8 mouse cellular contexts compared by ENCODE assay signal in the genomic region with DNA sequence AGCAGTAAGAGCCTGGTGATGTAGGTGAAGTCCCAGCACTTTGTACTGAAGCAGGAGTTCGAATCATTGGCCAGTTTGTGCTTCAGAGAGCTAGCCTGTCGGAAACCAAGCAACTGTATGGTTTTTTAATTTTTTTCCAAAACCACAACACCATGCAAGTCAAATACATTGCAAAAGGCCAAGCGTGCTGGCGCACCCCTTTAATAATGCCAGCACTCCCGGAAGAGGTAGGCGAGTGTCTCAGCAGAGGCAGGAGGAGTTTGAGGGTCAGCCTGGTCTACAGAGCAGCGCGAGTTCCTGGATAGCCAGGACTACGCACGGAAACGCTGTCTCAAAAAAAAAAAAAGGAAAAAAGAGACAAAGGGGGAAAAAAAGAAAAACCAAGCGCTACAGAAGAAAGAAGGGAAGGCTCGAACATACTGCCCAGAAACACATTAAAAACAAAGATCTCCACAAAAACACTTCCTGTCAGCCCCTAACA. TPM values are rescaled to one million over a fixed set of nuclear protein-coding genes. Genes with fewer than 3 reads are reported as not detected.
DNase-seq lines count a peak whose midpoint lies in the region; ATAC-seq lines count a peak whose summit lies in the region.

No protein-coding gene starts in this region.

- peak; percentile 18 to 22 for DNase-seq in frontal cortex, postnatal 36 days (ENCODE audit: low spot score in 2 of 2)
- no peak for DNase-seq in frontal cortex, postnatal 25 days (ENCODE audit: low spot score in 2 of 2)
- peak; percentile 41 for DNase-seq in T-cell, adult 2 months (ENCODE audit: low spot score)
- DNase-seq in testis, postnatal 14 days (ENCODE audit: low spot score): peak; percentile 50

- 11% methylated on average over 13 of the region's 13 CpGs for WGBS in hindbrain, embryonic 12.5 days
- 10% methylated on average over 12 of the region's 13 CpGs for WGBS in limb, embryonic 15.5 days
- 10% methylated on average over 13 of the region's 13 CpGs for WGBS in midbrain, embryonic 16.5 days

- peak overlapping the region; percentile 94 for H3K27ac ChIP-seq in hindbrain, embryonic 12.5 days
- H3K27ac ChIP-seq in limb, embryonic 15.5 days: peak overlapping the region; percentile 94
- H3K27ac ChIP-seq in midbrain, embryonic 16.5 days (ENCODE audit: low read length): peak overlapping the region; percentile 70

- H3K27me3 ChIP-seq in hindbrain, embryonic 12.5 days: no peaks in the 10 kb centered on the region
- H3K27me3 ChIP-seq in limb, embryonic 15.5 days: no peaks in the 10 kb centered on the region
- H3K27me3 ChIP-seq in midbrain, embryonic 16.5 days (ENCODE audit: control insufficient read depth, insufficient read depth, low read depth, low read length): no peaks in the 10 kb centered on the region

- peak; percentile 68 for ATAC-seq in erythroblast, adult 5-6 weeks (replicated peaks; ENCODE audit: low FRiP score, poor library complexity, severe bottlenecking)
- ATAC-seq in hindbrain, embryonic 12.5 days (ENCODE audit: low FRiP score): peak; percentile 69
- 0 out of 2 replicates have a peak, but pooled peaks have one; percentile 44 for ATAC-seq in limb, embryonic 15.5 days (ENCODE audit: insufficient number of reproducible peaks, low FRiP score, low TSS enrichment, low read depth)
- ATAC-seq in midbrain, embryonic 16.5 days: peak; percentile 82

- H3K9ac ChIP-seq in hindbrain, embryonic 12.5 days: peak overlapping the region; percentile 98
- no peak overlapping the region; the same call in 1 of the 2 replicates for H3K9ac ChIP-seq in limb, embryonic 15.5 days
- H3K9ac ChIP-seq in midbrain, embryonic 16.5 days (ENCODE audit: low read depth, low read length): peak overlapping the region; percentile 42

- peaks cover 19% of the 10 kb centered on the region for H3K4me1 ChIP-seq in hindbrain, embryonic 12.5 days
- 0 out of 2 replicates have a peak, but pooled peaks cover 2% of the 10 kb centered on the region for H3K4me1 ChIP-seq in limb, embryonic 15.5 days
- peaks cover 24% of the 10 kb centered on the region for H3K4me1 ChIP-seq in midbrain, embryonic 16.5 days (ENCODE audit: control insufficient read depth, insufficient read depth, low read length)

- H3K4me3 ChIP-seq in hindbrain, embryonic 12.5 days: peak overlapping the region; percentile 99
- H3K4me3 ChIP-seq in limb, embryonic 15.5 days: peak overlapping the region; percentile 100
- peak overlapping the region; percentile 79 for H3K4me3 ChIP-seq in midbrain, embryonic 16.5 days (ENCODE audit: low read depth, low read length)

- H3K36me3 ChIP-seq in hindbrain, embryonic 12.5 days: peaks cover 6% of the 10 kb centered on the region; the same call in 1 of the 2 replicates
- 0 out of 2 replicates have a peak, but pooled peaks cover 2% of the 10 kb centered on the region for H3K36me3 ChIP-seq in limb, embryonic 15.5 days
- H3K36me3 ChIP-seq in midbrain, embryonic 16.5 days (ENCODE audit: control insufficient read depth, insufficient read depth, low read length): no peaks in the 10 kb centered on the region

- H3K4me2 ChIP-seq in hindbrain, embryonic 12.5 days (replicated peaks): peak overlapping the region; percentile 70
- H3K4me2 ChIP-seq in limb, embryonic 15.5 days: peak overlapping the region; percentile 66
- H3K4me2 ChIP-seq in midbrain, embryonic 16.5 days (ENCODE audit: low read length): peak overlapping the region; percentile 52

- H3K9me3 ChIP-seq in hindbrain, embryonic 12.5 days (replicated peaks): no peaks in the 10 kb centered on the region
- no peaks in the 10 kb centered on the region for H3K9me3 ChIP-seq in limb, embryonic 15.5 days
- H3K9me3 ChIP-seq in midbrain, embryonic 16.5 days (replicated peaks; ENCODE audit: control insufficient read depth, low read length, poor library complexity, severe bottlenecking): no peaks in the 10 kb centered on the region

RNA-seq across cellular contexts. Expression of gene Ssb, which starts 0.3 kb away (rescaled TPM):
- 90.3 and 130 TPM in 2 replicates for total RNA-seq in erythroblast, adult 5-6 weeks (2015; ENCODE audit: low replicate concordance)
- 98.7 and 161 TPM in 2 replicates for total RNA-seq in erythroblast, adult 5-6 weeks (2017; ENCODE audit: low replicate concordance)
- 361 and 378 TPM in 2 replicates for polyA plus RNA-seq in hindbrain, embryonic 12.5 days (2016; fragmentation: Nextera tagmentation; extraction: Ambion mirVana)
- polyA plus RNA-seq in limb, embryonic 15.5 days (2015; fragmentation: Nextera tagmentation; extraction: Ambion mirVana): 302 and 328 TPM in 2 replicates
- polyA plus RNA-seq in midbrain, embryonic 16.5 days (2015; fragmentation: Nextera tagmentation; extraction: Ambion mirVana): 241 and 245 TPM in 2 replicates

RNA-seq across cellular contexts. Expression of gene Mettl5, which starts 24.4 kb away (rescaled TPM):
- 22.8 and 34.0 TPM in 2 replicates for total RNA-seq in erythroblast, adult 5-6 weeks (2015; ENCODE audit: low replicate concordance)
- total RNA-seq in erythroblast, adult 5-6 weeks (2017; ENCODE audit: low replicate concordance): 33.3 and 50.2 TPM in 2 replicates
- 34.6 and 35.3 TPM in 2 replicates for polyA plus RNA-seq in hindbrain, embryonic 12.5 days (2016; fragmentation: Nextera tagmentation; extraction: Ambion mirVana)
- 31.8 and 33.7 TPM in 2 replicates for polyA plus RNA-seq in limb, embryonic 15.5 days (2015; fragmentation: Nextera tagmentation; extraction: Ambion mirVana)
- polyA plus RNA-seq in midbrain, embryonic 16.5 days (2015; fragmentation: Nextera tagmentation; extraction: Ambion mirVana): 32.5 and 33.4 TPM in 2 replicates

RNA-seq across cellular contexts. Expression of gene Ubr3, which starts 36.0 kb away (rescaled TPM):
- total RNA-seq in erythroblast, adult 5-6 weeks (2015; ENCODE audit: low replicate concordance): 63.7 and 68.0 TPM in 2 replicates
- 83.7 and 117 TPM in 2 replicates for total RNA-seq in erythroblast, adult 5-6 weeks (2017; ENCODE audit: low replicate concordance)
- polyA plus RNA-seq in hindbrain, embryonic 12.5 days (2016; fragmentation: Nextera tagmentation; extraction: Ambion mirVana): 21.4 and 22.4 TPM in 2 replicates
- 9.5 and 13.7 TPM in 2 replicates for polyA plus RNA-seq in limb, embryonic 15.5 days (2015; fragmentation: Nextera tagmentation; extraction: Ambion mirVana)
- polyA plus RNA-seq in midbrain, embryonic 16.5 days (2015; fragmentation: Nextera tagmentation; extraction: Ambion mirVana): 20.3 and 20.6 TPM in 2 replicates

RNA-seq across cellular contexts. Expression of gene Klhl23, which starts 39.3 kb away (rescaled TPM):
- 2.1 and 2.7 TPM in 2 replicates for total RNA-seq in erythroblast, adult 5-6 weeks (2015; ENCODE audit: low replicate concordance)
- total RNA-seq in erythroblast, adult 5-6 weeks (2017; ENCODE audit: low replicate concordance): 3.6 and 10.4 TPM in 2 replicates
- polyA plus RNA-seq in hindbrain, embryonic 12.5 days (2016; fragmentation: Nextera tagmentation; extraction: Ambion mirVana): 45.1 and 46.4 TPM in 2 replicates
- polyA plus RNA-seq in limb, embryonic 15.5 days (2015; fragmentation: Nextera tagmentation; extraction: Ambion mirVana): 21.9 and 25.3 TPM in 2 replicates
- polyA plus RNA-seq in midbrain, embryonic 16.5 days (2015; fragmentation: Nextera tagmentation; extraction: Ambion mirVana): 93.3 and 104 TPM in 2 replicates

Comparison
In these comparisons a context has a peak if more than half of its experiments do, and no peak if none do; other contexts are left out.
1. DNase-seq: peak in frontal cortex, postnatal 36 days (2 of 2), T-cell, adult 2 months (single experiment) and testis, postnatal 14 days (single experiment); none in frontal cortex, postnatal 25 days (0 of 2).
2. Peak in every context shown above with its lines, with median percentiles within 50 percentile points of each other: ATAC-seq, H3K27ac ChIP-seq, H3K4me2 ChIP-seq and H3K4me3 ChIP-seq.